Mouse (Mus musculus): ENCODE data around the gene Isoc2b.
"Not testable (repeated sequence)": the region's sequence is repeated elsewhere in the genome, so short reads cannot be mapped to it uniquely, and the experiment has no call there.

Gene Isoc2b

GRCm38 (mm10) chr7:4835631-4836327 is 34.3 kb downstream of the Isoc2b start:
- in situ Hi-C loops (cut with MseI, MboI), result no loop called here

GRCm38 (mm10) chr7:4830476-4830875 is 39.6 kb downstream of the Isoc2b start:
- in situ Hi-C loops (cut with MseI, MboI), result no loop called here

- in situ Hi-C loops (cut with MseI, MboI), result no loop called here
Measured at GRCm38 (mm10) chr7:4825365-4825764, 44.7 kb downstream of the Isoc2b start.

GRCm38 (mm10) chr7:4822162-4822907 is 47.7 kb downstream of the Isoc2b start:
- in situ Hi-C loops (cut with MseI, MboI), result no loop called here

- in situ Hi-C loops (cut with MseI, MboI), result no loop called here
Measured at GRCm38 (mm10) chr7:4821690-4822089, 48.4 kb downstream of the Isoc2b start.

GRCm38 (mm10) chr7:4820925-4821324 is 49.1 kb downstream of the Isoc2b start:
- in situ Hi-C loops (cut with MseI, MboI), result not testable (repeated sequence)

- in situ Hi-C loops (cut with MseI, MboI), result no loop called here
Measured at GRCm38 (mm10) chr7:4816559-4816958, 53.5 kb downstream of the Isoc2b start.

GRCm38 (mm10) chr7:4813105-4813791 is 56.8 kb downstream of the Isoc2b start:
- in situ Hi-C loops (cut with MseI, MboI), result no loop called here

- in situ Hi-C loops (cut with MseI, MboI), result no loop called here
Measured at GRCm38 (mm10) chr7:4812303-4813104, 57.6 kb downstream of the Isoc2b start, which contains the start of gene Ube2s. Gene Ube2s (minus strand): TSS chr7:4812590.

- in situ Hi-C loops (cut with MseI, MboI), result no loop called here
Measured at GRCm38 (mm10) chr7:4811842-4812302, 58.2 kb downstream of the Isoc2b start.

- in situ Hi-C loops (cut with MseI, MboI), result not testable (repeated sequence)
Measured at GRCm38 (mm10) chr7:4811131-4811530, 58.9 kb downstream of the Isoc2b start.

- in situ Hi-C loops (cut with MseI, MboI), result loop anchor here in 1 of 2 experiments (10.0 kb wide), 1 partner anchor 58 kb away; no protein-coding TSS in a partner anchor
Measured at GRCm38 (mm10) chr7:4806716-4807115, 63.3 kb downstream of the Isoc2b start.

GRCm38 (mm10) chr7:4802247-4802646 is 67.8 kb downstream of the Isoc2b start:
- in situ Hi-C loops (cut with MseI, MboI), result loop anchor here in 1 of 2 experiments (10.0 kb wide), 1 partner anchor 63 kb away; no protein-coding TSS in a partner anchor

- in situ Hi-C loops (cut with MseI, MboI), result no loop called here
Measured at GRCm38 (mm10) chr7:4795767-4796433, 74.2 kb downstream of the Isoc2b start.

Data from mouse trophoblast stem cell (cell line).